Mouse (Mus musculus) Patski (cell line): ENCODE data around the gene Htra3. TPM values are rescaled to one million over a fixed set of nuclear protein-coding genes. Genes with fewer than 3 reads are reported as not detected.

Experiments used
- ATAC-seq: fragments of 100-300 bp; one replicate; pipeline ENCODE4 v1.8.0; 2021
- CTCF ChIA-PET: fragments of 350-600 bp; sonication (Branson Sonifier 250); formaldehyde crosslinking; loops from one replicate; lab custom pipeline; 2022; ENCODE audit warnings: inconsistent platforms; lab: Charles Lee
- POLR2A ChIA-PET: fragments of 350-600 bp; sonication (Branson Sonifier 250); formaldehyde crosslinking; loops from one replicate; lab custom pipeline; 2022; ENCODE audit warnings: antibody characterized with exemption, inconsistent platforms; lab: Charles Lee
- DNase-seq: peaks from one replicate; pipeline ENCODE4 v3.0.0-alpha.2; 2011; ENCODE audit warnings: low read depth, low spot score
- H3K27me3 ChIP-seq: fragments of 371-371 bp; one replicate; pipeline ENCODE4 v1.5.1; 2021
- CTCF ChIP-seq: fragments of 100-300 bp; IDR thresholded peaks from one replicate; pipeline ENCODE4 v1.5.1; 2021
- in situ Hi-C: fragments of 300-500 bp; cut with MboI; formaldehyde crosslinking; loops from 3 replicates; pipeline ENCODE4 v1.11.1; 2018; ENCODE audit warnings: low pct_unique_long_range_greater_than_20kb, mixed read lengths
- polyA plus RNA-seq: library from polyadenylated mRNA; unstranded; gene quantifications from one replicate; pipeline ENCODE4 v1.2.3, GENCODE M21; 2021

Gene Htra3
- polyA plus RNA-seq, 1 experiment from 2014 or later: 0.36 TPM

DNA sequence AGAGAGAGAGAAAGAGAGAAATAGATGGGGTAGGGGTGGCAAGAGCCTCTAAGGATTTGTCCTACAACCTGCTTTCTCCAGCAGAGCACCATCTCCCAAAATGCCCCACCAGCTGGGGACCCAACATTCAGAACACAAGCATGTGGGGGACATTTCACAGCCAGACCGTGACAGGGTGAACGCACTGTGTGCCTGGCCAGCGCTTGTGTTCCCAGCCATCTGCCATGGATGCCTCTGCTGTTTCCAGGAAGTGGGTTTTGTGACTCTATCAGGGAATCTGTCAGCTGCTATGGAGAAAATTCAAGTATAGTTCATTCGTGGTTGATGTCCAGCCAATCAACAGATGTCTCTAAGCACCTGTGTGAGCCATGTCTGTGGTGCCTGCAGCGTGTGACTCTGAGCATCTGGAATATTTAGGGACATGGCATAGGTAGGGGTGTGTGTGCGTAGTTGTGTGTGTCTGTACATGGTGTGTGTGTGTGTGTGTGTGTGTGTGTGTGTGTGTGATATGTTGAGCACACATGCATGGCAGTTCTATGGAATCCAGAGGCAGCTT lies 33.6 kb downstream of the Htra3 start:
- no peak for TF ChIP-seq CTCF
- no peaks in the 10 kb centered on the region for H3K27me3 ChIP-seq
- DNase-seq (no peak), ATAC-seq (no peak)
- ChIA-PET POLR2A (no interaction called here), CTCF (no interaction called here)
- in situ Hi-C loops: no loop called here

- DNase-seq: no peak
- CTCF ChIA-PET: no interaction called here
- in situ Hi-C loops: no loop called here
- no peaks in the 10 kb centered on the region for H3K27me3 ChIP-seq
- POLR2A ChIA-PET: interaction anchor here (0.9 kb wide), 1 partner anchor 14 kb away, joined by 4 read pairs; no protein-coding TSS in a partner anchor
- TF ChIP-seq CTCF: no peak
- ATAC-seq: no peak
Observed at GRCm38 (mm10) chr5:35644082-35644481, 35.5 kb downstream of the Htra3 start.

GRCm38 (mm10) chr5:35643401-35644048 lies 36.1 kb downstream of the Htra3 start:
- no peak for TF ChIP-seq CTCF
- ATAC-seq (no peak), DNase-seq (no peak)
- in situ Hi-C loops: no loop called here
- H3K27me3 ChIP-seq: no peaks in the 10 kb centered on the region
- ChIA-PET POLR2A (interaction anchor here (0.9 kb wide), 1 partner anchor 13 kb away, joined by 4 read pairs; no protein-coding TSS in a partner anchor), CTCF (interaction anchor here (0.9 to 1.6 kb wide), 2 partner anchors 26 to 27 kb away, joined by 3 read pairs; no protein-coding TSS in a partner anchor)

DNA sequence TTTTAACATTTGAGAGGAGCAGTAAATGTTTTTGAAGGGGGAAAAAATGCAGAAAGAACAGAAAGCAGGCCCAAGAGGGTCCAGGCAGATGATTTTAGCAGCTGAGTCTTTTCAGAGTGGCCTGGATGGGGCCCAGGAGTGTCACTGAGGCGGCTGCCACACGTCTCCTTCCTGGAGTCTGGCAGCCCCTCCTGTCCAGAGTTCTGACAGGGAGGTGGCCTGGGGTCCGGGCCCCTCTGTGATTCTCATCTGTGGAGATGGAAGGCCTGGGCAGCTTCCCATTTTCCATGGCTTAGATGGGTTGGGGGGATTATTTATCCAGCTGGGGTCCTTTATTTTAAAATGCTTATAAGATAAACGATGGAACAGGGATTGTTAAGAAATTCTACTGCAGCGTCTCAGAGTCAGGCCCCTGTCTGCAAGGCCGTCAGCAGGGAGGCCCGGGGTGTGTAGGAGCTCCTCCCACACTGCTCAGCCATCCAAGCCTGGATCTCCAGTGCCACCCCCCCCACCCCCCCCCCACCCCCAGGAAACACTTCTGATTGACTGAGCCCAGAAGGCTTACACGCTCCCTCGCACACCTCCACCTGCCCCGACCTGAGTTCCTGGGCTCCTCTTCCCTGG lies 37.5 kb downstream of the Htra3 start:
- in situ Hi-C loops: no loop called here
- DNase-seq (no peak), ATAC-seq (no peak)
- POLR2A ChIA-PET: no interaction called here
- CTCF ChIA-PET: interaction anchor here (1.6 to 2.9 kb wide), 2 partner anchors 12 to 28 kb away, joined by 3 to 10 read pairs; no protein-coding TSS in a partner anchor
- TF ChIP-seq CTCF: no peak
- no peaks in the 10 kb centered on the region for H3K27me3 ChIP-seq

DNA sequence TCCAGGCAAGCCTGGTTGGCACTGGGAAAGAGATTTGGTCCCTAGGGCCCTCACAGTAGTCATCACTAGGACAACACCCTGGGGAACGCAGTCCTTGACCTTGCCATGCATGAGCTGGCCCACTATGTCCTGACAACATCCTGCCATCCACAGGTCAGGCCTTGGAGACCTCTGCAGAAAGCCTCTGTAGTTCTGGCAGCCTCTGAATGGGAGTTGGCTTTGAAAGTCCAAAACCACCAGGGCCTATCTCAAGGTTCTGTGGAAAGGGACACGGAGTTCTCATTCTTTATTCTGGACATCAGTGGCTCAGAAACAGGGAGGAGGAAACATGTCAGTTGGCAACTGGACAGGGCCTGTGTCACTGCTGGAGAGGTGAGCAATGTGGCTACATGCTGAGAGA lies 43.6 kb downstream of the Htra3 start:
- ChIA-PET CTCF (interaction anchor here (1.0 to 1.9 kb wide), 3 partner anchors 15 to 43 kb away, joined by 3 to 5 read pairs (median 3); no protein-coding TSS in a partner anchor), POLR2A (no interaction called here)
- DNase-seq: no peak

DNA sequence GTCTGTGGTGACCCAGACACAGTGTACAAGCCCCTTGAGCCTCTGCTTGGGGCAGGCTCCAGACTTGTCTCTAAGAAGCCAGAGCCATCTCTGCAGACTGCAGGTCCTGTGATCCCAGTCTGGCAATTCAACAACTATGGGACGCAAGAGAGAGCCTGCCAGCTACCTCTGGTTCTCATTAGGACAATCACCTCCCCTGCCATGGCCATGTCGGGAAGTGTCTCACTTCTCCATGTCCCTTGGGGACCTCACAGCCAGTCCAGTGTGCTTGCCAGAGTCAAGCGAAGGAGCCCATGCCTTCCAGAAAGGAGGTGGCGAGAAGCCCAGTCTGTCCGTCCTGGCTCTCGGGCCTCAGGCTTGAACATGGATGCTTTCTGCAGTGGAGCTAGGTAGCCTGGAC lies 46.7 kb downstream of the Htra3 start:
- ChIA-PET POLR2A (no interaction called here), CTCF (interaction anchor here (1.7 kb wide), 1 partner anchor 23 kb away, joined by 4 read pairs; no protein-coding TSS in a partner anchor)
- in situ Hi-C loops: no loop called here
- DNase-seq (no peak), ATAC-seq (no peak)
- H3K27me3 ChIP-seq: no peaks in the 10 kb centered on the region
- TF ChIP-seq CTCF: no peak

More for the DNA sequence above, 43.6 kb downstream of the Htra3 start:
- in situ Hi-C loops: no loop called here
- no peak for TF ChIP-seq CTCF
- ATAC-seq: no peak
- H3K27me3 ChIP-seq: no peaks in the 10 kb centered on the region

GRCm38 (mm10) chr5:35631755-35632154 lies 47.8 kb downstream of the Htra3 start:
- H3K27me3 ChIP-seq: no peaks in the 10 kb centered on the region
- no peak for DNase-seq
- ATAC-seq: no peak
- no peak for TF ChIP-seq CTCF
- POLR2A ChIA-PET: no interaction called here
- in situ Hi-C loops: no loop called here
- CTCF ChIA-PET: interaction anchor here (1.7 to 2.3 kb wide), 2 partner anchors 16 to 22 kb away, joined by 4 to 6 read pairs; no protein-coding TSS in a partner anchor

- ChIA-PET POLR2A (no interaction called here), CTCF (interaction anchor here (1.3 to 2.3 kb wide), 3 partner anchors 10 to 36 kb away, joined by 3 to 10 read pairs (median 6); no protein-coding TSS in a partner anchor)
- no peak for ATAC-seq
- H3K27me3 ChIP-seq: no peaks in the 10 kb centered on the region
- no peak for TF ChIP-seq CTCF
- no peak for DNase-seq
- in situ Hi-C loops: no loop called here
Observed at GRCm38 (mm10) chr5:35631224-35631623, 48.4 kb downstream of the Htra3 start.

GRCm38 (mm10) chr5:35630706-35631105 lies 48.9 kb downstream of the Htra3 start:
- no peak for TF ChIP-seq CTCF
- ChIA-PET CTCF (interaction anchor here (1.3 to 2.3 kb wide), 3 partner anchors 11 to 36 kb away, joined by 3 to 10 read pairs (median 6); no protein-coding TSS in a partner anchor), POLR2A (interaction anchor here (0.6 to 0.7 kb wide), 2 partner anchors 13 to 78 kb away, joined by 3 to 4 read pairs; no protein-coding TSS in a partner anchor)
- no peaks in the 10 kb centered on the region for H3K27me3 ChIP-seq
- in situ Hi-C loops: no loop called here
- ATAC-seq (no peak), DNase-seq (no peak)

DNA sequence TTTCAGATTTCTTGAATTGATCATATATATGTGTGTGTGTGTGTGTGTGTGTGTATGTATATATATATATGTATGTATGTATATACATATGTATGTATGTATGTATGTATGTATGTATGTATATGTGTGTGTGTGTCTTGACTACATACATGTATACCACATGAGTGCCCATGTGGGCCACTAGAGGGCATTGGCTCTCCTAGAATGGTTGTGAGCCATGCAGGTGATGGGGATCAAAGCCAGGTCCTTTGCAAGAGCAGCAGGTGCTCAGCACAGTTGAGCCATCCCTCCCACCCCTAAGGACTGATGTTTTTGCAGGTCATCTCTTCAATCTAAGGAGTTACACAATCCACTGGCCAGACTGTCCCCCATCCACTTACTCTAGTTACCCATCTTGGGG lies 50.2 kb downstream of the Htra3 start:
- DNase-seq (no peak), ATAC-seq (no peak)
- no peaks in the 10 kb centered on the region for H3K27me3 ChIP-seq
- TF ChIP-seq CTCF: no peak
- in situ Hi-C loops: no loop called here
- CTCF ChIA-PET: interaction anchor here (1.5 to 2.3 kb wide), 3 partner anchors 12 to 46 kb away, joined by 3 to 10 read pairs (median 6); no protein-coding TSS in a partner anchor
- POLR2A ChIA-PET: no interaction called here
